Mouse (Mus musculus): ENCODE data around the gene Cldn34b2. TPM values are rescaled to one million over a fixed set of nuclear protein-coding genes. Genes with fewer than 3 reads are reported as not detected.
"Not testable (repeated sequence)": the region's sequence is repeated elsewhere in the genome, so short reads cannot be mapped to it uniquely, and the experiment has no call there.

Cldn34b2 gene
- not detected in 2 replicates for polyA plus RNA-seq (2015; fragmentation: Nextera tagmentation; extraction: Ambion mirVana)

DNA sequence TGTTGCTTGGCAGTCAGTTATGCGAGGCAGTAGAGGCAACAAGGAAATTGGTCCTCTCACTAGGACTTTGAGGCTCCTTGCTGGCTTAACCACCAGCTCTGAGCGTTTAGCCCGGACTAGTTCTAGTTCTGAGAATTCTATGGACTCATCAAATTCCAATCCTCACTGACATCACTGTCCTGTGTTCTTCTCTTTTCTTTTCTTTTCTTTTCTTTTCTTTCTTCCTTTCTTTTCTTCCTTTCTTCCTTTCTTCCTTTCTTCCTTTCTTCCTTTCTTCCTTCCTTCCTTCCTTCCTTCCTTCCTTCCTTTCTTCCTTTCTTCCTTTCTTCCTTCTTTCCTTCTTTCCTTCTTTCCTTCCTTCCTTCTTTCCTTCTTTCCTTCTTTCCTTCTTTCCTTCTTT lies at the start of gene Cldn34b2:
TSS of gene Cldn34b2 (minus strand) at position 101 of the 400 bp plus-strand sequence.
- not testable (repeated sequence) for H3K9ac ChIP-seq; H3K4me3 ChIP-seq; H3K27me3 ChIP-seq; H3K27ac ChIP-seq; H3K9me3 ChIP-seq; H3K36me3 ChIP-seq; H3K4me2 ChIP-seq (replicated peaks); ATAC-seq (ENCODE audit: low FRiP score, low read depth); H3K4me1 ChIP-seq
- WGBS: 82% methylated on average over 3 of the region's 3 CpGs

DNA sequence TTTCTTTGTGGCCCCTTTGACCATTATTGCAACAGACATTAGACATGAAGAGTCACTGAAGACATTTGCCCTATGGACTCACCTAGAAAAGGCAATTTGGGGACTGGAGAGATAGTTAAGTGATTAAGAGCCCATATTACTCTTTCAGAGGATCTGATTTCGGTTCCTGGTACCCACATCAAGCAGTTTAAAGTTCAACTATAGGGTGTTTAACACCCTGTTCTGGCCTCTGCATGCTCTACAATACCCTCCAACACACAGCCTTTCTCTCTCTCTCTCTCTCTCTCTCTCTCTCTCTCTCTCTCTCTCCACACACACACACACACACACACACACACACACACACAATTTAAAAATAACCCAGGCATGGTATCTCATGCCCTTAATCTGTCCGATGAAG lies 49.4 kb upstream of the Cldn34b2 start:
- Histone ChIP-seq H3K27me3 (no peaks in the 10 kb centered on the region), H3K9me3 (no peaks in the 10 kb centered on the region), H3K27ac (no peak overlapping the region), H3K4me3 (no peak overlapping the region), H3K4me2 (replicated peaks) (no peak overlapping the region), H3K9ac (no peak overlapping the region), H3K36me3 (no peaks in the 10 kb centered on the region), H3K4me1 (no peaks in the 10 kb centered on the region)
- WGBS: 53% methylated on average over 2 of the region's 2 CpGs
- ATAC-seq (ENCODE audit: low FRiP score, low read depth): no peak

DNA sequence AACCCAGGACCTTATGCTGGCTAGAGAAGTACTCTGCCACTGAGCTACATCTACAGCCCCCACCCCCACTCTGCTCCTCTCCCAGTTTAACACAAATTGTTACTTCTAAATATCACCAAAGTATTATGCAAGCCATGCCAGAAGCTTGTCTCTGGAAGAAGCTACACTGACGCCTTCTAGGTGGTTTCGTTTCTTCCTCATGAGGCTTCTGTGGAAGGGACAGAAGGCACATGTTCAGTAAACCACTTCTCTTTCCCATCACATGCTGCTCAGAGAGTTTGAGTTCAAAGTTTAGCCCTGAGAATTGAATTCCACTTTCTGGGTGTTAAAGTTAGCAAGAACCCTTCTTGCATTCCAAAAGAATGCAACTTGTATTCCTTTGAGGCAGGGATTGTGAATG lies 49.0 kb upstream of the Cldn34b2 start:
- ATAC-seq (ENCODE audit: low FRiP score, low read depth): no peak
- H3K4me2 ChIP-seq (replicated peaks): no peak overlapping the region
- WGBS: 74% methylated on average over 2 of the region's 2 CpGs
- H3K4me1 ChIP-seq: no peaks in the 10 kb centered on the region
- H3K36me3 ChIP-seq: no peaks in the 10 kb centered on the region
- no peak overlapping the region for H3K9ac ChIP-seq
- H3K9me3 ChIP-seq: no peaks in the 10 kb centered on the region
- H3K27ac ChIP-seq: no peak overlapping the region
- no peaks in the 10 kb centered on the region for H3K27me3 ChIP-seq
- no peak overlapping the region for H3K4me3 ChIP-seq

DNA sequence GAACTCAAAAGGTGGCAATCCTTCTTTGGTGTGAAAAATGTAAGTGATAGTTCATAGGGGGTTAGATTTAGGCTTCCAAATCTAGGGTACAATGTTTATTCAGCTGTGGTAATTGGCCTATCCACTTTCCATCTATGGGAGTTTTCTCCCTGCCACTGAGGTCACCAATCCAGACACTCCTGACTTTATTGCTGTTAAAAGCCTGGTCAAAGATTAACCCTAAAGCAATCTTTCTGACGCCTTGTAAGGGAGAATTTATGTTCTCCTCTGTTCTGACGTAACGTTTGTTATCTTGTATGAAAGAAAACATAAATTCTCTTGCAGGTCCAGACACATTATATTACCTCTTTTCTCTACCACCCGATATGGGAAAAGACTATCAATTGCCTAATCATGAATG lies 47.4 kb upstream of the Cldn34b2 start:
- no peak for ATAC-seq (ENCODE audit: low FRiP score, low read depth)
- H3K4me3 ChIP-seq: no peak overlapping the region

DNA sequence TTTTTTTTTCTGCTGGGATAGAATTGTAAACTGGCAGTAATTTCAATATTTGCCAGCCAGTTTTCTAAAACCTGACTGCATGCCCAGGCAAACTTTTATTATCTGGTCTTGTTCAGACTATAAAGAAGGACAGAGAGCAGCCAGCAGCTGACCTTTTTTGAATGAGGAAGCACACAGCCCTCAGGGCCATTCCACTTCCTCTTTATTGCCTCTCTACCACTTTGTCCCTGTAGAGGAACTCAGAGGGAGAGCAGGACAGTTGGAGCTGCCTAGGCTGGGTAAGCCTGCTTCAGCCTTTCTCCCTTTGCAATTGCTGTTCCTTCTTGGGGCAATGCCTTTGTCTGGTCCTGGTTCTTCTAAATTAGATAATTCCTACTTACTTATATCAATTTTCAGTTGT lies 44.1 kb upstream of the Cldn34b2 start:
- no peaks in the 10 kb centered on the region for H3K36me3 ChIP-seq
- no peak overlapping the region for H3K9ac ChIP-seq
- ATAC-seq (ENCODE audit: low FRiP score, low read depth): no peak
- no peaks in the 10 kb centered on the region for H3K9me3 ChIP-seq
- no peaks in the 10 kb centered on the region for H3K27me3 ChIP-seq
- no peak overlapping the region for H3K4me2 ChIP-seq (replicated peaks)
- H3K27ac ChIP-seq: no peak overlapping the region
- no peaks in the 10 kb centered on the region for H3K4me1 ChIP-seq
- H3K4me3 ChIP-seq: no peak overlapping the region

More for the DNA sequence above, 47.4 kb upstream of the Cldn34b2 start:
- H3K27ac ChIP-seq: no peak overlapping the region
- H3K4me2 ChIP-seq (replicated peaks): no peak overlapping the region
- no peaks in the 10 kb centered on the region for H3K4me1 ChIP-seq
- H3K9ac ChIP-seq: no peak overlapping the region
- H3K27me3 ChIP-seq: no peaks in the 10 kb centered on the region
- no peaks in the 10 kb centered on the region for H3K36me3 ChIP-seq
- H3K9me3 ChIP-seq: no peaks in the 10 kb centered on the region
- 38% methylated on average over 4 of the region's 4 CpGs for WGBS

DNA sequence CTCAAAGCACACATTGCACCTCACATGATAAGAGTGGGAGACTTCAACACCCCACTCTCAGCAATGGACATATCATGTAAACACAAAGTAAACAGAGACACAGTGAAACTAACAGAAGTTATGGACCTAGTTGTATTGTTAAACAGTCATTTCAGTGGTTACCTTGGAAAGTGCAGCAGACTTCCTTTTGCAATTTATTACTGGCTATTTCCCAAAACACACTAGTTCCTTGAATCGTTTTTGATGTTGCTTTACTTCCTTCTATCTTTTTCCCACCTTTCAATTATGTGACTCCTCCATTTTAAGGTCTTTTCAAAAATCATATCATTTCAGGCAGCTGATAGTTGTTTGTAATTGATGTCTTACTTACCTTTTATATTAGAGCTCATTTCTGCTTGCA lies 43.5 kb upstream of the Cldn34b2 start:
- Histone ChIP-seq H3K4me1 (no peaks in the 10 kb centered on the region), H3K36me3 (no peaks in the 10 kb centered on the region), H3K27ac (no peak overlapping the region), H3K9me3 (no peaks in the 10 kb centered on the region), H3K4me3 (no peak overlapping the region), H3K27me3 (no peaks in the 10 kb centered on the region), H3K9ac (no peak overlapping the region), H3K4me2 (replicated peaks) (no peak overlapping the region)
- 52% methylated on average over 1 of the region's 1 CpGs for WGBS
- ATAC-seq (ENCODE audit: low FRiP score, low read depth): no peak

DNA sequence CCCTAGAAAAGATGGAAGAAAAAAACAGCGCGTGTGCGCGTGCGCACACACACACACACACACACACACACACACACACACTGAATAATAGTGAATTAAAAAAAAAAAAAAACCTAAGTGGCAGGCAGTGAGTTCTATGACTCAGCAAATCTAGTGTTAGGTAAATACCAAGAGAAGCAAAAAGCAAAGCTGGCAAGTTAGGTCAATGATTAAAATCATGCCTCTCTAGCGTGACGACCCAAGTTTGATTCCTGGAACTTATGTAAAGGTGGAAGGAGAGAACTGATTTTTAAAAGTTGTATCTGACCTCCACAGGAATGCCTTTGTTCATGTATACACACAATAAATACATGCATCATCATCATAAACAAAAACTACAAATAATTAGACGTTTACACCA lies 41.7 kb upstream of the Cldn34b2 start:
- no peak overlapping the region for H3K4me2 ChIP-seq (replicated peaks)
- ATAC-seq (ENCODE audit: low FRiP score, low read depth): no peak
- 95% methylated on average over 8 of the region's 8 CpGs for WGBS

DNA sequence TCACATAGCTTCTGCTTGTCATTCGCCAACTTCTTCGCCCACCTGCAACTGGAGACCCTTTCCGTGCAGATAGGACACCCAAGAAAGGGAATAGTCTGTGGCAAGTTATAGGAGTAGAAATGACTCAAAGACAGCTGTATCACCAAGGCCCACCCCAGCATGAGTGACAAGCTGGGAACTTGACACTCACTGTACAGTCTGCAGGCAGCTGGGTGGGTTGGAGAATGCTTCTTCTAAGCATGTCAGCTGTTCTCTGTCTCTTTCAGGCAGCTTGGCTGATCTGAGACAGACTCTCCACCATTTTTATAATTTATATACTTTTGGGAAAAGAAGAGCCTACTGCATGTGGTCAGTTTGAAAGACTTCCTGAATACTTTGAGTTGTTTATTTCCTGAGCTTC lies 39.5 kb upstream of the Cldn34b2 start:
- no peaks in the 10 kb centered on the region for H3K9me3 ChIP-seq
- H3K27ac ChIP-seq: no peak overlapping the region
- ATAC-seq (ENCODE audit: low FRiP score, low read depth): no peak
- H3K36me3 ChIP-seq: no peaks in the 10 kb centered on the region
- H3K27me3 ChIP-seq: no peaks in the 10 kb centered on the region
- no peaks in the 10 kb centered on the region for H3K4me1 ChIP-seq
- no peak overlapping the region for H3K4me3 ChIP-seq
- 91% methylated on average over 3 of the region's 3 CpGs for WGBS
- H3K9ac ChIP-seq: no peak overlapping the region
- H3K4me2 ChIP-seq (replicated peaks): no peak overlapping the region

More for the DNA sequence above, 41.7 kb upstream of the Cldn34b2 start:
- Histone ChIP-seq H3K27ac (no peak overlapping the region), H3K9me3 (no peaks in the 10 kb centered on the region), H3K4me3 (no peak overlapping the region), H3K4me1 (no peaks in the 10 kb centered on the region), H3K36me3 (no peaks in the 10 kb centered on the region), H3K9ac (no peak overlapping the region), H3K27me3 (no peaks in the 10 kb centered on the region)

DNA sequence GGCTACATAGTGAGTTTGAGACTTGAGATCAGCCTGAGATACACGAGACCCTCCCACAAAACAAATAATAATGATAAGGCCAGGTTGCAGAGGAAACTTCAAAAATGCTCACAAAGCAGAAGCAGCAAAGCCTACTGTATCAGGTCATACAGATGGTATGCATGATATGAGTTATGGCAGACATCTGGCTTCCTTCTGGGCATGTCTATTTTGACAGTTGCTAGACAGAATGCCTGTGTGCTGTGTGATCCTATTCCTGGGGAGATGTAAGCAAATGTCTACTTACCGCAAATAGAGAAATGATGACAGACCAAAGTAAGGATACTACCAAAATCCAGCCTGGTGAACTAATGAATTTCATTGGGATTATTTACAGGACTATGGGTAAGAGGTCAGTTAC lies 38.1 kb upstream of the Cldn34b2 start:
- Histone ChIP-seq H3K36me3 (no peaks in the 10 kb centered on the region), H3K27ac (no peak overlapping the region), H3K9ac (no peak overlapping the region), H3K4me3 (no peak overlapping the region), H3K4me2 (replicated peaks) (no peak overlapping the region), H3K27me3 (no peaks in the 10 kb centered on the region), H3K4me1 (no peaks in the 10 kb centered on the region), H3K9me3 (no peaks in the 10 kb centered on the region)
- WGBS: 67% methylated on average over 2 of the region's 2 CpGs
- ATAC-seq (ENCODE audit: low FRiP score, low read depth): no peak

DNA sequence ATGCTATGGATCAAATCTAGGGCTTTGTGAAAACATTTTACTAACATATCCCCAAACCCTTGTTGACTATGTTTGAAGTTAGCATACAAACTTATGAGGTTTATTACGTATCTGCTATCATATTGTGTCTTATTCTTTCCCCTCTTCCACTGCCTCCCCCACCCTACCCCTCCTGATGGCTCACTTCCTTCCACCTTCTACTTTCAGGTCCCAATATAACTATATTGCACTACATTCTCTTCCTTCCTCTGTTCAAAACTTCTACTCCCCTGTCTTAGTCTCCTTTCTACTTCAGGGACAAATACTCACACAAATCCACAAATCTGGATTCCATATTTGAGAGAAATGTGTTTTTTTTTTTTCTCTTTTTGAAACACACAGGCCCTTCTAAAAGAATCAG lies 35.3 kb upstream of the Cldn34b2 start:
- 71% methylated on average over 1 of the region's 1 CpGs for WGBS
- H3K4me3 ChIP-seq: no peak overlapping the region
- H3K9ac ChIP-seq: no peak overlapping the region
- no peak overlapping the region for H3K27ac ChIP-seq
- H3K4me2 ChIP-seq (replicated peaks): no peak overlapping the region
- no peaks in the 10 kb centered on the region for H3K36me3 ChIP-seq
- no peaks in the 10 kb centered on the region for H3K4me1 ChIP-seq
- H3K27me3 ChIP-seq: no peaks in the 10 kb centered on the region
- no peak for ATAC-seq (ENCODE audit: low FRiP score, low read depth)
- H3K9me3 ChIP-seq: no peaks in the 10 kb centered on the region

DNA sequence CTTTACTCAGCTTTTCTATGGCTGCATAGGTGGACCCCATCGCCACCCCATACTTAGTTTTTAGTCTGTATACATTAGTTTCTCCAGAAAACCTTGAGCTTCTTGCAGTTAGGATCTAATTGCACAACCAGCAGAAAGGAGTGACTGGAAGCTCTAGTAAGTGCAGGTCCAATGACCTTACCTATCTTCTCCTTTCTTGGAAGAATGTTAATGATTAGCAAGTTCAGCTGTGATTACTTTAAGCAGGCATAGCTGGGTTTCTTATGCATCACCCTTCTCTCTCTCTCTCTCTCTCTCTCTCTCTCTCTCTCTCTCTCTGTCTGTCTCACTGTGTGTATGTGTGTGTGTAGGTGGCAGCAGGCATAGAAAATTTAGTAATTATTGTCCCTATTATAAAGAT lies 23.7 kb upstream of the Cldn34b2 start:
- Histone ChIP-seq H3K4me1 (no peaks in the 10 kb centered on the region), H3K36me3 (no peaks in the 10 kb centered on the region), H3K9ac (no peak overlapping the region), H3K4me2 (replicated peaks) (no peak overlapping the region), H3K9me3 (no peaks in the 10 kb centered on the region), H3K27me3 (no peaks in the 10 kb centered on the region), H3K4me3 (no peak overlapping the region), H3K27ac (no peak overlapping the region)
- WGBS: 90% methylated on average over 1 of the region's 1 CpGs
- no peak for ATAC-seq (ENCODE audit: low FRiP score, low read depth)

DNA sequence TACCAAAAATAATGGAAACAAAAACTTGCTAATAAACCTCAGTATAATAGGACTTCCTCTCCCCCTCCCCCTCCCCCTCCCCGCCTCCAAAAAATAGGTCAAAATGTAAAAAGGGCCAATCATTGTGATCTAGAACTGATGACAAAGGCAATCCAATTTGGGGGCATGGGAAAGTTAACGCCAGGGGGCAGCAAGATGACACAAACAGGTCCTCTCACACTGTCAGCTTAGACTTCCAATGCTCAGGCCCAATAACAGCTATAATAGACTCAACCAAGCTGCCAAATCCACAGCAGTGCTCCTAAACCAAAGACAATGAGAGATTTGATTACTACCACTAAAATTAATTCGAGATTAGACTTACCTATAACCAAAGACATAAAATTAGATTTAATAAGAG lies 16.5 kb upstream of the Cldn34b2 start:
- H3K36me3 ChIP-seq: no peaks in the 10 kb centered on the region
- no peak overlapping the region for H3K4me2 ChIP-seq (replicated peaks)
- H3K9ac ChIP-seq: no peak overlapping the region
- no peaks in the 10 kb centered on the region for H3K27me3 ChIP-seq
- WGBS: 21% methylated on average over 3 of the region's 3 CpGs
- H3K27ac ChIP-seq: no peak overlapping the region
- no peaks in the 10 kb centered on the region for H3K4me1 ChIP-seq
- no peak for ATAC-seq (ENCODE audit: low FRiP score, low read depth)
- no peaks in the 10 kb centered on the region for H3K9me3 ChIP-seq
- H3K4me3 ChIP-seq: no peak overlapping the region

DNA sequence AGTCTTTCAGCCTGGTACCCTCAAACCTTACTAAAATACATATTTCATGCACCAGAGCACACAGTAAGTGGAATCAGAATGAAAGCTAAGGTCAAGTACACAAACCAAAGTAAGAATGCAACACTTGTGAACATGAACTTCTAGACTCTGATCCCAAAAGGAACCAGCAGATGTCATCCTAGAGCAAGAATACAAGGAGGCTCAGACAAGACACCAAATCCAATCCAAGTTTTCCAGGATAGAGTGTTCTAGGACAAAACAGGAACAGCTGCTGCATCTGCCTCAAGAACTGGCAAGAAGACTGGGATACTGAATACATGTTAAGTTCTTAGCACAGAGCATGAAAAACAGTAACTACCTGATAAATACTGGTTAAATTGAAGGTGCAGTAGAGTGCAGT lies 30.2 kb downstream of the Cldn34b2 start:
- H3K4me1 ChIP-seq: no peaks in the 10 kb centered on the region
- H3K36me3 ChIP-seq: no peaks in the 10 kb centered on the region
- no peak for ATAC-seq (ENCODE audit: low FRiP score, low read depth)
- no peak overlapping the region for H3K9ac ChIP-seq
- no peak overlapping the region for H3K4me3 ChIP-seq
- no peaks in the 10 kb centered on the region for H3K9me3 ChIP-seq
- no peak overlapping the region for H3K4me2 ChIP-seq (replicated peaks)
- H3K27me3 ChIP-seq: no peaks in the 10 kb centered on the region
- no peak overlapping the region for H3K27ac ChIP-seq

DNA sequence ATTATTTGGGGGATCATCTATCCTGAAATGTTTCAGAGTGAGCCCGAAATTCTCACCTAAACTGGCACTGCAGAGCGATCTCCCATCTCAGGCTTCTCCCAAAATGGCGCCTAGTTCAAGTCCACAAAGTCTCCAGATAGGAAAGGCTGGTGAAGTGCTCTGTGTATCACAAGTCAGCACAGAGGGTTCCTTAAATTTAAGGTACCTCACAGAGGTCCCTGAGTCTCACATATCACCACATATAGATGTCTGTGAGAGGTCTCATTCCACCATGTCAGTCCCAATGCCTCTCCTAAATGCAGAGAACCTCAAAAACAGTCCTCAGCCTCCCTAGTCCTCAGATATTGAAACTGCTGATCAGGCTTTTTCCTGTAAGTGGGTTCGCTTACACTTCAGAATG lies 34.6 kb downstream of the Cldn34b2 start, which contains the start of gene Magea2:
TSS of gene Magea2 (minus strand) at position 101 of the 400 bp plus-strand sequence.
- not testable (repeated sequence) for H3K9ac ChIP-seq; H3K9me3 ChIP-seq; H3K27me3 ChIP-seq; H3K4me1 ChIP-seq; H3K36me3 ChIP-seq; H3K4me3 ChIP-seq; H3K4me2 ChIP-seq (replicated peaks); H3K27ac ChIP-seq; ATAC-seq (ENCODE audit: low FRiP score, low read depth)
- 76% methylated on average over 3 of the region's 4 CpGs for WGBS

Measured in limb, embryonic 13.5 days (tissue).